Mouse (Mus musculus) liver, adult 2 months (tissue): ENCODE results near the gene Fzd4. TPM values are rescaled to one million over a fixed set of nuclear protein-coding genes. Genes with fewer than 3 reads are reported as not detected.

ENCODE experiments used
- DNase-seq: peaks from one replicate; pipeline ENCODE4 v3.0.0-alpha.2; 2011; ENCODE audit warnings: low read depth, low spot score; ENCODE audit errors: extremely low read depth
- H3K27ac ChIP-seq: fragments of 200-500 bp; replicated peaks from 2 replicates; pipeline ENCODE4 v1.5.1; 2012; ENCODE audit warnings: low read depth, mild to moderate bottlenecking, control low read depth, inconsistent platforms, low read length; ENCODE audit not compliant: insufficient read depth
- H3K27me3 ChIP-seq: fragments of 200-500 bp; 2 replicates; pipeline ENCODE4 v1.6.1; 2012; ENCODE audit warnings: mild to moderate bottlenecking, moderate library complexity, low read length, inconsistent platforms; ENCODE audit not compliant: control insufficient read depth, insufficient read depth
- H3K36me3 ChIP-seq: fragments of 200-500 bp; 2 replicates; pipeline ENCODE4 v1.6.1; 2012; ENCODE audit warnings: low read length, inconsistent platforms; ENCODE audit not compliant: control insufficient read depth, insufficient read depth
- H3K4me1 ChIP-seq: fragments of 200-500 bp; 2 replicates; pipeline ENCODE4 v1.6.1; 2011; ENCODE audit warnings: low read length; ENCODE audit not compliant: control insufficient read depth, insufficient read depth
- H3K4me3 ChIP-seq: fragments of 200-500 bp; 2 replicates; pipeline ENCODE4 v1.5.1; 2011; ENCODE audit warnings: low read depth, mild to moderate bottlenecking, control low read depth, low read length, moderate library complexity; ENCODE audit not compliant: insufficient read depth
- H3K79me2 ChIP-seq: fragments of 200-500 bp; 2 replicates; pipeline ENCODE4 v1.6.1; 2012; ENCODE audit warnings: inconsistent platforms, mild to moderate bottlenecking, low read length, moderate library complexity; ENCODE audit not compliant: control insufficient read depth, insufficient read depth
- H3K9ac ChIP-seq: fragments of 200-500 bp; 2 replicates; pipeline ENCODE4 v1.6.1; 2012; ENCODE audit warnings: low read depth, mild to moderate bottlenecking, control low read depth, inconsistent platforms, low read length
- CTCF ChIP-seq: fragments of 200-500 bp; IDR thresholded peaks from 2 replicates; pipeline ENCODE4 v1.5.1; 2011; ENCODE audit warnings: low read depth, low read length, control low read depth
- POLR2A ChIP-seq: fragments of 200-500 bp; IDR thresholded peaks from 2 replicates; pipeline ENCODE4 v1.6.1; 2011; ENCODE audit warnings: low read length, control low read depth; ENCODE audit not compliant: insufficient read depth; ENCODE audit errors: extremely low read depth
- WGBS: fragments of 180-500 bp; shearing (Covaris S2); methylation state at CpG from one replicate; pipeline ENCODE4 v1.1.7; 2018; 5-methylcytosine and 5-hydroxymethylcytosine counted together
- polyA plus RNA-seq: library from polyadenylated mRNA; depleted of rRNA; stranded (reverse); fragments of >200 nt; gene quantifications from 2 replicates; pipeline ENCODE4 v1.2.3, GENCODE M21; 2012
- total RNA-seq: library from RNA; depleted of rRNA; stranded (reverse); fragments of >200 nt; gene quantifications from 2 replicates; pipeline ENCODE4 v1.2.3, GENCODE M21; 2014

The Fzd4 gene
- total and polyA plus RNA-seq, 2 experiments: 4.8 to 11.5 TPM

DNA sequence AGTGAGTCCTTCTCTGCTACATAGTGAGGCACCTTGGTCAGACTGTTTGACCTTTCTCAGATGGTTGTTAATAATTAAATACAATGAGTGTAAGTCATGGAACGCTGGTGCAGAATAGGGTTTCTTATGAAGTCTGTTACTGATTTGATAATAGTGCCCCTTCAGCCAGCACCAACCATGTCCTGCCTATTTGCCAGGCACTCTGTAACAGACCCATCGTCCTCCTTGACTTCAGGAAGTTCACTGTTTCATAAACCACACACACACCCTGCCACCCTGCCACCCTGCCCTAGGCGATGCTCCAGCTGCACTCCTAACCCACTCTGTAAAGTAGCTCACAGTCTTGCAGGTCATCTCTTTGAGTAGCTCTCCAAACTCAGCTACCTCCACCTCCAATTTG lies 2.2 kb upstream of the Fzd4 start:
- Histone ChIP-seq H3K9ac (no peak overlapping the region), H3K4me1 (peaks cover 15% of the 10 kb centered on the region), H3K4me3 (no peak overlapping the region), H3K79me2 (peaks cover 2% of the 10 kb centered on the region), H3K36me3 (no peaks in the 10 kb centered on the region; the same call in 1 of the 2 replicates), H3K27me3 (no peaks in the 10 kb centered on the region), H3K27ac (peak overlapping the region; percentile 8)
- TF ChIP-seq POLR2A (no peak), CTCF (no peak)
- 22% methylated on average over 3 of the region's 3 CpGs for WGBS
- peak; percentile 87 for DNase-seq

DNA sequence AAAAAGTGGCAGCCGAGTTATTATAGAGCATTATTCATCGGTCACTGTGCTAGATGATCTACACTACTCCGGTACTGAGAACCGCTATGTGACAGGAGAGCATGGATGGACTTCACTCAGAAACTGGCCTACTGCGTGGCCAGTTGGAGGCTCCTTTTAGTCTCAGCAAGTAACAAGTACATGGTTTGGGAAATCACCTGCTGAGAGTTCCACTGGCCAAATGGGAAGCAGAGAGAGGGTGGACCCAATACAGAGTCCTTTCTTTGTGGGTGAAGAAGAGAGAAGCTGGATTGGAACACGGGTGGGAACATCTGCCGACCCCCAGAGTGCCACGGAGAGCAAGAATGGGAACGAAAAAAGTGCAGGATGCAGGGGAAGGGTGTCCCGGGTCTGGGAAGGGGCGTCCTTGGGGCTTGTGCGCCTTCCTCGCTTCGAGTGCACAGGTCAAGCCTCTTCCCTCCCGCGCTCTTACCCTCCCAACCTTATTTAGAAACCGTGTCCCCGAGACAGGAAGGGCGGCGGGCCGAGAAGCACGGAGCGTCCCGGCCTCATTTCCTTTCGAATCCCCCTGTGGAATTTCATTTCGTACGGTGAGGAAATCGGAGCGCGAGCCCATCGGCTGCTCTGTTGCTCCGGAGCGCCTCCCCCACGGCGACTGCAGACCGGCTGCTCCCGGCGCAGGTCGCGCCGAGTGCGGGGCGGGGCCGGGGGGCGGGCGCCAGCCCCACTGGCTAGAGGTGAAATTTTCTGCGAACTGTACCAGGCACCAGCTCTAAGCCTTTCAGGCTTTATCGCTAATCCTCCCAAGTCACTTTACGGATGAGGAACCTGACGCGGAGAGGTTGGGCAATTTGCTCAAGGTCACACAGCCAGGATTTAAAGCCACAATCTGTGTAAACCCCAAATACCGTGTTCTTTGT lies 842 bp upstream of the Fzd4 start:
- DNase-seq: peak; percentile 74
- Histone ChIP-seq H3K27me3 (no peaks in the 10 kb centered on the region), H3K27ac (peak overlapping the region; percentile 96), H3K79me2 (peaks cover 6% of the 10 kb centered on the region), H3K9ac (peak overlapping the region; percentile 88), H3K4me3 (peak overlapping the region; percentile 90), H3K4me1 (peaks cover 15% of the 10 kb centered on the region), H3K36me3 (peaks cover 13% of the 10 kb centered on the region)
- WGBS: 3% methylated on average over 52 of the region's 52 CpGs
- TF ChIP-seq CTCF (no peak), POLR2A (peak; percentile 59)

DNA sequence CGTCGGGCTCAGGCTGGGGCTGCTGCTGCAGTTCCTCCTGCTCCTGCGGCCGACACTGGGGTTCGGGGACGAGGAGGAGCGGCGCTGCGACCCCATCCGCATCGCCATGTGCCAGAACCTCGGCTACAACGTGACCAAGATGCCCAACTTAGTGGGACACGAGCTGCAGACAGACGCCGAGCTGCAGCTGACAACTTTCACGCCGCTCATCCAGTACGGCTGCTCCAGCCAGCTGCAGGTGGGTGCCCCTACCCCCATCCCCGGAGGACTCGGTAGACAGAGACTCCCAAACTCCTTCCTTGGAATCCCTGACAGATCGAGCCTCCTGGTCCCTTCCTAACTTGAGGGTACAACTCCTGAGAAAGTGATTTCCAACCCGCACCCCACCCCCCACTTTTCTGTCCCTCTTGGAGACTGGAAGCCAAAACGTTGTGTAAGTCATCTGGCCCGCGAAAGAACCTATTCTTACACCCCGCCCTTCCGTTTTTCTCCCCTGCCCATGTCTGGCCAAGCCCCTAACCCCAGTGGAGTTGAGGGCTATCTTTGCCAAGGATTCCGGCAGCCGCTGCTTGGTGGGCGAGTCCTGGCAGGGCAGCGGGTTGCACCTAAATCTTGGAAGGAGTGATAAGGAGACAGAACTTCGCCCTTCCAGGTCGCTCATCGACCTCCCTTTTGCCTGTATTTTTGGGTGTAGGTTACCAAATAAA lies 732 bp downstream of the Fzd4 start:
- under 1% methylated on average over 35 of the region's 35 CpGs for WGBS
- DNase-seq: peak; percentile 77
- Histone ChIP-seq H3K4me1 (peaks cover 17% of the 10 kb centered on the region), H3K79me2 (peaks cover 6% of the 10 kb centered on the region; the same call in 1 of the 2 replicates), H3K36me3 (peaks cover 19% of the 10 kb centered on the region), H3K27ac (peak overlapping the region; percentile 93), H3K9ac (peak overlapping the region; percentile 93), H3K4me3 (peak overlapping the region; percentile 90), H3K27me3 (no peaks in the 10 kb centered on the region)
- TF ChIP-seq CTCF (no peak), POLR2A (no peak)

DNA sequence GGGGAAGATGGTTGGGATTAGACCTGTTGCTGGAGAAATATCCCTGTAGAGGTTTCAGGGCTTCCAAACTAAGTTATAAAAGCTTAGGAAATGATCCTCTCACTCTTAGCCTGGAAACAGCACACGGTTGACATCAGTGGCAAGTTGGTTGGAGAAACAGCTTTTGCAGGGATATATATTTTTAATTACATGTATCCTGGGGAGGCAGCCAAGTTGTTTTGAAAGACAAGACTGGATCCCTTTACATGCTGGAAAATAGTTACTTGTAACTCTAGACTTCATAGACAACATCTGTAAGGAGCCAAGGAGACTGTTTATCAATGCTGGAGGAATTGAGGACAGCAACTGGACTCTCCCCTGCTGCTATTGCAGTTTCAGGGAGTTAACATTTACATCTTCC lies 1.9 kb downstream of the Fzd4 start:
- 13% methylated on average over 1 of the region's 1 CpGs for WGBS
- no peak for TF ChIP-seq CTCF
- no peak for TF ChIP-seq POLR2A
- no peak overlapping the region for H3K27ac ChIP-seq
- H3K27me3 ChIP-seq: no peaks in the 10 kb centered on the region
- H3K4me3 ChIP-seq: peak overlapping the region; percentile 27; the same call in 1 of the 2 replicates
- H3K4me1 ChIP-seq: peaks cover 22% of the 10 kb centered on the region
- H3K36me3 ChIP-seq: peaks cover 23% of the 10 kb centered on the region
- DNase-seq: no peak
- H3K9ac ChIP-seq: 0 out of 2 replicates have a peak overlapping the region, but pooled peaks have one; percentile 36
- H3K79me2 ChIP-seq: peaks cover 6% of the 10 kb centered on the region; the same call in 1 of the 2 replicates

DNA sequence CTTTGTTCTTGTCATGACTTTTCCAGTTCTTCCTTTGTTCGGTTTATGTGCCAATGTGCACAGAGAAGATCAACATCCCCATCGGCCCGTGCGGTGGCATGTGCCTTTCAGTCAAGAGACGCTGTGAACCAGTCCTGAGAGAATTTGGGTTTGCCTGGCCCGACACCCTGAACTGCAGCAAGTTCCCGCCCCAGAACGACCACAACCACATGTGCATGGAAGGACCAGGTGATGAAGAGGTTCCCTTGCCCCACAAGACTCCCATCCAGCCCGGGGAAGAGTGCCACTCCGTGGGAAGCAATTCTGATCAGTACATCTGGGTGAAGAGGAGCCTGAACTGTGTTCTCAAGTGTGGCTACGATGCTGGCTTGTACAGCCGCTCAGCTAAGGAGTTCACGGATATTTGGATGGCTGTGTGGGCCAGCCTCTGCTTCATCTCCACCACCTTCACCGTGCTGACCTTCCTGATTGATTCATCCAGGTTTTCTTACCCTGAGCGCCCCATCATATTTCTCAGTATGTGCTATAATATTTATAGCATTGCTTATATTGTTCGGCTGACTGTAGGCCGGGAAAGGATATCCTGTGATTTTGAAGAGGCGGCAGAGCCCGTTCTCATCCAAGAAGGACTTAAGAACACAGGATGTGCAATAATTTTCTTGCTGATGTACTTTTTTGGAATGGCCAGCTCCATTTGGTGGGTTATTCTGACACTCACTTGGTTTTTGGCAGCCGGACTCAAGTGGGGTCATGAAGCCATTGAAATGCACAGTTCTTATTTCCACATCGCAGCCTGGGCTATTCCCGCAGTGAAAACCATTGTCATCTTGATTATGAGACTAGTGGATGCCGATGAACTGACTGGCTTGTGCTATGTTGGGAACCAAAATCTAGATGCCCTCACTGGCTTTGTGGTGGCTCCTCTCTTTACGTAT lies 3.1 kb downstream of the Fzd4 start:
- 80% methylated on average over 24 of the region's 24 CpGs for WGBS
- peak overlapping the region; percentile 59 for H3K27ac ChIP-seq
- no peak for DNase-seq
- H3K4me3 ChIP-seq: no peak overlapping the region
- H3K36me3 ChIP-seq: peaks cover 28% of the 10 kb centered on the region
- H3K79me2 ChIP-seq: peaks cover 6% of the 10 kb centered on the region; the same call in 1 of the 2 replicates
- 0 out of 2 replicates have a peak overlapping the region, but pooled peaks have one; percentile 3 for H3K9ac ChIP-seq
- no peak for TF ChIP-seq CTCF
- no peak for TF ChIP-seq POLR2A
- no peaks in the 10 kb centered on the region for H3K27me3 ChIP-seq
- H3K4me1 ChIP-seq: peaks cover 19% of the 10 kb centered on the region
